Mouse (Mus musculus): ENCODE results near the gene Peg12.

Gene Peg12

GRCm38 (mm10) chr7:62463878-62464755, at the start of gene Peg12:
TSS of gene Peg12 (minus strand) at chr7:62464510.
- peak; percentile 59 for DNase-seq

GRCm38 (mm10) chr7:62486139-62486538, 21.8 kb upstream of the Peg12 start:
- no peak for DNase-seq

- DNase-seq: no peak
These were observed 1.1 kb downstream of the Peg12 start for GRCm38 (mm10) chr7:62463007-62463877.

- DNase-seq: no peak
These were observed 1.9 kb downstream of the Peg12 start for GRCm38 (mm10) chr7:62462229-62463006.

GRCm38 (mm10) chr7:62452353-62452752, 12.0 kb downstream of the Peg12 start:
- DNase-seq: no peak

GRCm38 (mm10) chr7:62445431-62446165, 18.7 kb downstream of the Peg12 start:
- DNase-seq: no peak

GRCm38 (mm10) chr7:62436394-62436793, 27.9 kb downstream of the Peg12 start:
- DNase-seq: no peak

GRCm38 (mm10) chr7:62433243-62433642, 31.1 kb downstream of the Peg12 start:
- peak; percentile 20 for DNase-seq

GRCm38 (mm10) chr7:62428337-62428736, 36.0 kb downstream of the Peg12 start:
- peak; percentile 26 for DNase-seq

- no peak for DNase-seq
These were observed 41.1 kb downstream of the Peg12 start for GRCm38 (mm10) chr7:62423210-62423609.

GRCm38 (mm10) chr7:62420566-62420965, 43.7 kb downstream of the Peg12 start:
- DNase-seq: no peak

- DNase-seq: peak; percentile 82
These were observed 44.6 kb downstream of the Peg12 start, which contains the start of gene Mkrn3 for GRCm38 (mm10) chr7:62419493-62420360. TSS of gene Mkrn3 (minus strand) at chr7:62420139.

GRCm38 (mm10) chr7:62419105-62419492, 45.2 kb downstream of the Peg12 start:
- no peak for DNase-seq

GRCm38 (mm10) chr7:62418346-62418745, 46.0 kb downstream of the Peg12 start:
- DNase-seq: no peak

GRCm38 (mm10) chr7:62416173-62416572, 48.1 kb downstream of the Peg12 start:
- no peak for DNase-seq

- DNase-seq: no peak
These were observed 49.1 kb downstream of the Peg12 start for GRCm38 (mm10) chr7:62415222-62415621.

Measured in lung, postnatal 36 days (tissue).